Mouse (Mus musculus) E14TG2a.4 (cell line): ENCODE results near the gene Ccdc116.

Source experiments
- CTCF ChIP-seq: conservative IDR thresholded peaks from 2 replicates; pipeline ENCODE4 v1.5.1; 2014; ENCODE audit warnings: low read length
- POU5F1 ChIP-seq: IDR thresholded peaks from 2 replicates; pipeline ENCODE4 v1.6.1; 2014; ENCODE audit warnings: low read length, borderline replicate concordance

DNA sequence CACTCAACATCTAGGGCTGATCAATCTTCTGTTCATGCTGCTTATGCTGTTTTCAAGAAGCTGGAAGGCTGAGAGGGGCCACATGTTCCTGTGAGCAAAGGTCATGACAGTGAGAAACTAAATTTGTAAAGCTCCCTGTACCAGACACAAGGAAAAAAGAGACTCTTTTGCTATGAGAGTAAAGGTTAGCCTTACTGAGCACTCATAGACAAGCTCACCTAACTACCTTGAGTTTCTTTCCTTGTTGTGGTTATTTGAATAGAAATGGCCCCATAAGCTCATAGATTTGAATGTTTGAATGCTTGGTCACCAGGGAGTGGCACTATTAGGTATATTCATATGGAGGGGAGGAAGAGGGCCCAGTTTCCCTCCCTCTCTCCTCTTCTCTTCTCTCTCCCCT, 20.1 kb upstream of the Ccdc116 start:
- no peak for TF ChIP-seq CTCF
- TF ChIP-seq POU5F1, result no peak
